ENCODE assay signal across 9 mouse cellular contexts in the genomic region with DNA sequence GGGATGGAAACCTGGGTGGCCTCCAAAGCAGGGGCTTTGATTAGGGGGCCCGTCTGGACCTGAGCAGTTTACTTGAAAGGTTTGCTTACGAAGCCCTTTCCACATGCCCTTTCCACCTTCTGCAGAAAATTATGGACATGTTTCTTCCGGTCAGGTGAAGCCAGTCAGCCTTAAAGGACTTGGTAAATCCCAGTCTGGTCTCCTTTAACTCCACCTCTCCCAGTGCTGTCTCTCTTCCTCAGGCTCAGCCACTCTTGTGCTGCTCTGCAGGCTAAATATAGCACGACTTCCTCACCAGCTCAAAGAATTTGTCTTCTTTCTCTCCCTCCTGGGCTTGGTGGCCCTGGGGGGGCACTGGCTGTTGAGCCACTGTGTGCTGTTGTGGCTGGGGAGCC. TPM values are rescaled to one million over a fixed set of nuclear protein-coding genes. Genes with fewer than 3 reads are reported as not detected.
DNase-seq lines count a peak whose midpoint lies in the region; ATAC-seq and TF ChIP-seq lines count a peak whose summit lies in the region.
"Had no signal": no experiment of that assay in that cellular context is flagged by ENCODE, and none has a peak within 500 bp of the region (broad histone marks: within the 10 kb centered on the region; RNA-seq: fewer than 3 reads in every experiment).

No protein-coding gene starts in this region.

- H3K4me3 ChIP-seq in heart, embryonic 12.5 days = peak overlapping the region; percentile 78
- peak overlapping the region; percentile 51; the same call in 1 of the 2 replicates for H3K4me3 ChIP-seq in E14TG2a.4 (replicated peaks; ENCODE audit: low read length)
- H3K4me3 ChIP-seq in embryonic facial prominence, embryonic 15.5 days (replicated peaks) = no peak overlapping the region; the same call in 1 of the 2 replicates
- no peak overlapping the region for H3K4me3 ChIP-seq in limb, embryonic 15.5 days
- H3K4me3 ChIP-seq: liver, embryonic 13.5 days had no signal

- H3K27me3 ChIP-seq in heart, embryonic 12.5 days (replicated peaks) = no peaks in the 10 kb centered on the region
- peaks cover 46% of the 10 kb centered on the region for H3K27me3 ChIP-seq in E14TG2a.4 (ENCODE audit: insufficient read depth, low read length)
- no peaks in the 10 kb centered on the region for H3K27me3 ChIP-seq in embryonic facial prominence, embryonic 15.5 days
- no peaks in the 10 kb centered on the region for H3K27me3 ChIP-seq in limb, embryonic 15.5 days

- TF ChIP-seq CTCF in E14TG2a.4 (conservative IDR thresholded peaks at IDR 0.05; ENCODE audit: low read length) = no peak

- peak overlapping the region; percentile 97 for H3K27ac ChIP-seq in heart, embryonic 12.5 days (ENCODE audit: poor library complexity, severe bottlenecking)
- H3K27ac ChIP-seq in embryonic facial prominence, embryonic 15.5 days (replicated peaks) = no peak overlapping the region
- H3K27ac ChIP-seq in limb, embryonic 15.5 days = no peak overlapping the region
- H3K27ac ChIP-seq: liver, embryonic 13.5 days had no signal

- WGBS in heart, embryonic 12.5 days = 16% methylated on average over 4 of the region's 4 CpGs
- 19% methylated on average over 4 of the region's 4 CpGs for WGBS in embryonic facial prominence, embryonic 15.5 days
- 27% methylated on average over 4 of the region's 4 CpGs for WGBS in limb, embryonic 15.5 days

- ATAC-seq in heart, embryonic 12.5 days (ENCODE audit: insufficient number of reproducible peaks, low FRiP score) = 0 out of 2 replicates have a peak, but pooled peaks have one; percentile 34
- no peak for ATAC-seq in embryonic facial prominence, embryonic 15.5 days (ENCODE audit: insufficient number of reproducible peaks, low FRiP score, low TSS enrichment, low read depth)
- no peak for ATAC-seq in limb, embryonic 15.5 days (ENCODE audit: insufficient number of reproducible peaks, low FRiP score, low TSS enrichment, low read depth)
- no peak for ATAC-seq in erythroid progenitor cell, adult 5-6 weeks (replicated peaks; ENCODE audit: low FRiP score, poor library complexity, severe bottlenecking)

- no peak for DNase-seq in heart, adult 8-10 months (ENCODE audit: low spot score)
- no peak for DNase-seq in adrenal gland, adult 18-20 months (ENCODE audit: low spot score in 2 of 2)
- no peak for DNase-seq in layer of hippocampus, adult 11-12 months (ENCODE audit: low spot score)
- DNase-seq: liver, embryonic 13.5 days had no signal

- H3K36me3 ChIP-seq in heart, embryonic 12.5 days = peaks cover 36% of the 10 kb centered on the region
- H3K36me3 ChIP-seq in E14TG2a.4 (ENCODE audit: insufficient read depth, low read length) = peaks cover 23% of the 10 kb centered on the region
- H3K36me3 ChIP-seq in embryonic facial prominence, embryonic 15.5 days = peaks cover 15% of the 10 kb centered on the region
- peaks cover 18% of the 10 kb centered on the region for H3K36me3 ChIP-seq in limb, embryonic 15.5 days

- H3K4me1 ChIP-seq in heart, embryonic 12.5 days (replicated peaks) = peaks cover 41% of the 10 kb centered on the region
- peaks cover 62% of the 10 kb centered on the region for H3K4me1 ChIP-seq in E14TG2a.4 (replicated peaks; ENCODE audit: low read depth, low read length)
- H3K4me1 ChIP-seq in embryonic facial prominence, embryonic 15.5 days = peaks cover 29% of the 10 kb centered on the region
- H3K4me1 ChIP-seq in limb, embryonic 15.5 days = peaks cover 25% of the 10 kb centered on the region

- no peaks in the 10 kb centered on the region for H3K9me3 ChIP-seq in heart, embryonic 12.5 days (replicated peaks)
- H3K9me3 ChIP-seq in E14TG2a.4 (ENCODE audit: low read length) = no peaks in the 10 kb centered on the region
- H3K9me3 ChIP-seq in embryonic facial prominence, embryonic 15.5 days (replicated peaks) = no peaks in the 10 kb centered on the region
- no peaks in the 10 kb centered on the region for H3K9me3 ChIP-seq in limb, embryonic 15.5 days
- H3K9me3 ChIP-seq: liver, embryonic 13.5 days had no signal

- H3K4me2 ChIP-seq in heart, embryonic 12.5 days = peak overlapping the region; percentile 82
- H3K4me2 ChIP-seq in embryonic facial prominence, embryonic 15.5 days (replicated peaks) = peak overlapping the region; percentile 81
- H3K4me2 ChIP-seq in limb, embryonic 15.5 days = peak overlapping the region; percentile 84; the same call in 1 of the 2 replicates

- H3K9ac ChIP-seq in heart, embryonic 12.5 days = peak overlapping the region; percentile 79
- H3K9ac ChIP-seq in embryonic facial prominence, embryonic 15.5 days = 0 out of 2 replicates have a peak overlapping the region, but pooled peaks have one; percentile 4
- H3K9ac ChIP-seq in limb, embryonic 15.5 days = no peak overlapping the region
- H3K9ac ChIP-seq: liver, embryonic 13.5 days had no signal

RNA-seq across cellular contexts. Expression of gene Sv2a, which starts 1.4 kb away (rescaled TPM):
- polyA plus RNA-seq in heart, embryonic 12.5 days (2016; fragmentation: Nextera tagmentation; extraction: Ambion mirVana) = 20.3 and 21.7 TPM in 2 replicates
- total RNA-seq in heart, adult 8-10 months (2022) = 1 to 10 TPM; 1.6 to 7.0 (median 4.2) TPM
- 4.8 and 5.6 TPM in 2 replicates for polyA plus RNA-seq in embryonic facial prominence, embryonic 15.5 days (2015; fragmentation: Nextera tagmentation; extraction: Ambion mirVana)
- polyA plus RNA-seq in limb, embryonic 15.5 days (2015; fragmentation: Nextera tagmentation; extraction: Ambion mirVana) = 2.7 and 3.0 TPM in 2 replicates
- total RNA-seq in adrenal gland, adult 18-20 months (2021) = 1 to 10 TPM; 9.3 to 9.4 TPM
- total RNA-seq in erythroid progenitor cell, adult 5-6 weeks (2015; ENCODE audit: low replicate concordance) = not detected in 2 replicates
- total RNA-seq in erythroid progenitor cell, adult 5-6 weeks (2017; ENCODE audit: low replicate concordance) = not detected in 2 replicates

RNA-seq across cellular contexts. Expression of gene Sf3b4, which starts 10.2 kb away (rescaled TPM):
- polyA plus RNA-seq in heart, embryonic 12.5 days (2016; fragmentation: Nextera tagmentation; extraction: Ambion mirVana) = 107 and 108 TPM in 2 replicates
- total RNA-seq in heart, adult 8-10 months (2022) = 10 to 100 TPM; 14.1 to 17.2 (median 16.2) TPM
- polyA plus RNA-seq in embryonic facial prominence, embryonic 15.5 days (2015; fragmentation: Nextera tagmentation; extraction: Ambion mirVana) = 160 and 167 TPM in 2 replicates
- polyA plus RNA-seq in limb, embryonic 15.5 days (2015; fragmentation: Nextera tagmentation; extraction: Ambion mirVana) = 148 TPM in 2 replicates
- 10 to 100 TPM; 56.6 to 57.0 TPM for total RNA-seq in adrenal gland, adult 18-20 months (2021)
- total RNA-seq in erythroid progenitor cell, adult 5-6 weeks (2015; ENCODE audit: low replicate concordance) = 19.8 and 38.1 TPM in 2 replicates
- 6.2 and 9.5 TPM in 2 replicates for total RNA-seq in erythroid progenitor cell, adult 5-6 weeks (2017; ENCODE audit: low replicate concordance)

RNA-seq across cellular contexts. Expression of gene Mtmr11, which starts 20.6 kb away (rescaled TPM):
- 9.0 and 10.7 TPM in 2 replicates for polyA plus RNA-seq in heart, embryonic 12.5 days (2016; fragmentation: Nextera tagmentation; extraction: Ambion mirVana)
- total RNA-seq in heart, adult 8-10 months (2022) = 1 to 10 TPM; 1.7 to 3.0 (median 2.2) TPM
- 25.7 and 26.6 TPM in 2 replicates for polyA plus RNA-seq in embryonic facial prominence, embryonic 15.5 days (2015; fragmentation: Nextera tagmentation; extraction: Ambion mirVana)
- 33.5 and 33.6 TPM in 2 replicates for polyA plus RNA-seq in limb, embryonic 15.5 days (2015; fragmentation: Nextera tagmentation; extraction: Ambion mirVana)
- total RNA-seq in adrenal gland, adult 18-20 months (2021) = 10 to 100 TPM; 19.4 to 28.7 TPM
- not detected in 2 replicates for total RNA-seq in erythroid progenitor cell, adult 5-6 weeks (2015; ENCODE audit: low replicate concordance)
- total RNA-seq in erythroid progenitor cell, adult 5-6 weeks (2017; ENCODE audit: low replicate concordance) = not detected in 2 replicates

RNA-seq across cellular contexts. Expression of gene Bola1, which starts 37.1 kb away (rescaled TPM):
- 44.4 and 45.6 TPM in 2 replicates for polyA plus RNA-seq in heart, embryonic 12.5 days (2016; fragmentation: Nextera tagmentation; extraction: Ambion mirVana)
- 10 to 100 TPM; 24.1 to 35.6 (median 29.8) TPM for total RNA-seq in heart, adult 8-10 months (2022)
- 50.9 and 52.6 TPM in 2 replicates for polyA plus RNA-seq in embryonic facial prominence, embryonic 15.5 days (2015; fragmentation: Nextera tagmentation; extraction: Ambion mirVana)
- 45.2 and 46.0 TPM in 2 replicates for polyA plus RNA-seq in limb, embryonic 15.5 days (2015; fragmentation: Nextera tagmentation; extraction: Ambion mirVana)
- 10 to 100 TPM; 30.3 to 35.8 TPM for total RNA-seq in adrenal gland, adult 18-20 months (2021)
- total RNA-seq in erythroid progenitor cell, adult 5-6 weeks (2015; ENCODE audit: low replicate concordance) = 10.8 and 11.3 TPM in 2 replicates
- total RNA-seq in erythroid progenitor cell, adult 5-6 weeks (2017; ENCODE audit: low replicate concordance) = 4.9 and 15.5 TPM in 2 replicates

RNA-seq across cellular contexts. Expression of gene Hist2h2ab, which starts 37.3 kb away (rescaled TPM):
- polyA plus RNA-seq in heart, embryonic 12.5 days (2016; fragmentation: Nextera tagmentation; extraction: Ambion mirVana) = not detected in 2 replicates
- 1 to 10 TPM; 1.4 to 3.6 (median 2.9) TPM for total RNA-seq in heart, adult 8-10 months (2022)
- polyA plus RNA-seq in embryonic facial prominence, embryonic 15.5 days (2015; fragmentation: Nextera tagmentation; extraction: Ambion mirVana) = not detected in 2 replicates
- not detected in 2 replicates for polyA plus RNA-seq in limb, embryonic 15.5 days (2015; fragmentation: Nextera tagmentation; extraction: Ambion mirVana)
- total RNA-seq in adrenal gland, adult 18-20 months (2021) = 1 to 10 TPM; 4.9 to 5.1 TPM
- 6.8 and 8.4 TPM in 2 replicates for total RNA-seq in erythroid progenitor cell, adult 5-6 weeks (2015; ENCODE audit: low replicate concordance)
- total RNA-seq in erythroid progenitor cell, adult 5-6 weeks (2017; ENCODE audit: low replicate concordance) = 256 and 561 TPM in 2 replicates

Comparison
In these comparisons a context has a peak if more than half of its experiments do, and no peak if none do; other contexts are left out.
1. H3K4me3 ChIP-seq: peak in heart, embryonic 12.5 days (single experiment) and E14TG2a.4 (single experiment); none in embryonic facial prominence, embryonic 15.5 days (single experiment) and limb, embryonic 15.5 days (single experiment).
2. RNA of gene Mtmr11, which starts 20.6 kb away (total RNA-seq): 19.4 to 28.7 TPM in adrenal gland, adult 18-20 months; 1.7 to 3.0 TPM in heart, adult 8-10 months and not detected in erythroid progenitor cell, adult 5-6 weeks; every median in the first group is over 4 times any median in the second.
3. Peak in every context shown above with its lines, with median percentiles within 50 percentile points of each other: H3K4me2 ChIP-seq.